8 mouse cellular contexts compared by ENCODE assay signal in the genomic region with DNA sequence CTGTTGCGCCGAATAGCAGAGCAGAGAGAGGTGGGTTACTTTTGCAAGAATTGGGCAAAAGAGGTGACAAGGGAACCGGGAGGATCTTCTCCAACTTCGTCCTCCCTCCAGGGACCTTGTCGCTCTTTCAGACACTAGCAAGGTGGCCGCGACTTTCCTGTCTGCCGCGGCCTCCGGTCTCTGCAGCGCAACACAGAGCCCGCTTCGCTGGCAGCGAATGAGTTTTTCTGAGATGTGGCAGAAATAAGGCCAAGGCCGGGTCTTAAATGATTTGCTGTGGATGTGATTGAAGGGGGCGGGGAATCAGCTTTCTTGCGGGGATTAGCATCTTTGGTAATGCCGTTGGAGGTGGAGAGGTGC. TPM values are rescaled to one million over a fixed set of nuclear protein-coding genes. Genes with fewer than 3 reads are reported as not detected.
DNase-seq lines count a peak whose midpoint lies in the region; ATAC-seq and TF ChIP-seq lines count a peak whose summit lies in the region.

No protein-coding gene starts in this region.

- H3K4me2 ChIP-seq in embryonic facial prominence, embryonic 13.5 days, result peak overlapping the region; percentile 93
- H3K4me2 ChIP-seq in intestine, embryonic 16.5 days (ENCODE audit: low read depth, low read length), result peak overlapping the region; percentile 97
- peak overlapping the region; percentile 95 for H3K4me2 ChIP-seq in midbrain, embryonic 14.5 days (ENCODE audit: low read length)

- peaks cover 11% of the 10 kb centered on the region for H3K79me2 ChIP-seq in liver, adult 2 months (ENCODE audit: control insufficient read depth, insufficient read depth, low read length)

- TF ChIP-seq CTCF in liver, adult 2 months (IDR thresholded peaks at IDR 0.05; ENCODE audit: low read depth, low read length), result no peak

- H3K9ac ChIP-seq in liver, adult 2 months (ENCODE audit: low read depth, low read length), result peak overlapping the region; percentile 86
- H3K9ac ChIP-seq in embryonic facial prominence, embryonic 13.5 days, result peak overlapping the region; percentile 93
- H3K9ac ChIP-seq in intestine, embryonic 16.5 days (ENCODE audit: low read depth, low read length), result peak overlapping the region; percentile 94
- peak overlapping the region; percentile 86 for H3K9ac ChIP-seq in midbrain, embryonic 14.5 days (replicated peaks; ENCODE audit: low read length)

- TF ChIP-seq POLR2A in liver, adult 2 months (IDR thresholded peaks at IDR 0.05; ENCODE audit: extremely low read depth, insufficient read depth, low read length), result no peak

- peak; percentile 6 for DNase-seq in liver, adult 2 months (ENCODE audit: extremely low read depth, low read depth, low spot score)
- no peak for DNase-seq in liver
- peak; percentile 23 for DNase-seq in adipocyte (ENCODE audit: low spot score)
- DNase-seq in midbrain, embryonic 14.5 days, result peak; percentile 63
- DNase-seq in layer of hippocampus, adult 9-11 months, result no peak
- DNase-seq in ovary, postnatal 36 days (ENCODE audit: low spot score), result no peak

- H3K4me3 ChIP-seq in liver, adult 2 months (ENCODE audit: insufficient read depth, low read depth, low read length), result peak overlapping the region; percentile 91
- peak overlapping the region; percentile 93 for H3K4me3 ChIP-seq in embryonic facial prominence, embryonic 13.5 days
- peak overlapping the region; percentile 88 for H3K4me3 ChIP-seq in intestine, embryonic 16.5 days (ENCODE audit: low read length)
- H3K4me3 ChIP-seq in midbrain, embryonic 14.5 days (replicated peaks; ENCODE audit: low read depth, low read length), result peak overlapping the region; percentile 94

- H3K36me3 ChIP-seq in liver, adult 2 months (ENCODE audit: control insufficient read depth, insufficient read depth, low read length), result no peaks in the 10 kb centered on the region
- peaks cover 15% of the 10 kb centered on the region for H3K36me3 ChIP-seq in embryonic facial prominence, embryonic 13.5 days
- no peaks in the 10 kb centered on the region; the same call in 1 of the 2 replicates for H3K36me3 ChIP-seq in intestine, embryonic 16.5 days (ENCODE audit: control insufficient read depth, insufficient read depth, low read length)
- peaks cover 4% of the 10 kb centered on the region; the same call in 1 of the 2 replicates for H3K36me3 ChIP-seq in midbrain, embryonic 14.5 days (ENCODE audit: control insufficient read depth, insufficient read depth, low read length)

- H3K27me3 ChIP-seq in liver, adult 2 months (ENCODE audit: control insufficient read depth, insufficient read depth, low read length), result no peaks in the 10 kb centered on the region
- H3K27me3 ChIP-seq in embryonic facial prominence, embryonic 13.5 days, result no peaks in the 10 kb centered on the region
- H3K27me3 ChIP-seq in intestine, embryonic 16.5 days (replicated peaks; ENCODE audit: control insufficient read depth, insufficient read depth, low read length), result no peaks in the 10 kb centered on the region
- no peaks in the 10 kb centered on the region for H3K27me3 ChIP-seq in midbrain, embryonic 14.5 days (ENCODE audit: control insufficient read depth, insufficient read depth, low read length)

- ATAC-seq in embryonic facial prominence, embryonic 13.5 days (ENCODE audit: insufficient number of reproducible peaks, insufficient read depth, low FRiP score, low TSS enrichment, low read depth), result no peak
- ATAC-seq in intestine, embryonic 16.5 days, result no peak
- ATAC-seq in midbrain, embryonic 14.5 days (ENCODE audit: low FRiP score, low TSS enrichment), result no peak

- no peaks in the 10 kb centered on the region for H3K9me3 ChIP-seq in embryonic facial prominence, embryonic 13.5 days
- no peaks in the 10 kb centered on the region for H3K9me3 ChIP-seq in intestine, embryonic 16.5 days (ENCODE audit: control insufficient read depth, low read length)
- no peaks in the 10 kb centered on the region for H3K9me3 ChIP-seq in midbrain, embryonic 14.5 days (ENCODE audit: control insufficient read depth, low read length)

- H3K4me1 ChIP-seq in liver, adult 2 months (ENCODE audit: control insufficient read depth, insufficient read depth, low read length), result peaks cover 6% of the 10 kb centered on the region; the same call in 1 of the 2 replicates
- H3K4me1 ChIP-seq in embryonic facial prominence, embryonic 13.5 days, result peaks cover 26% of the 10 kb centered on the region
- peaks cover 26% of the 10 kb centered on the region for H3K4me1 ChIP-seq in intestine, embryonic 16.5 days (ENCODE audit: control insufficient read depth, insufficient read depth, low read length)
- H3K4me1 ChIP-seq in midbrain, embryonic 14.5 days (ENCODE audit: control insufficient read depth, insufficient read depth, low read length), result peaks cover 19% of the 10 kb centered on the region

- 2% methylated on average over 18 of the region's 18 CpGs for WGBS in liver, adult 2 months
- WGBS in embryonic facial prominence, embryonic 13.5 days, result under 1% methylated on average over 18 of the region's 18 CpGs
- WGBS in intestine, embryonic 16.5 days, result 2% methylated on average over 18 of the region's 18 CpGs
- 0% methylated on average over 18 of the region's 18 CpGs for WGBS in midbrain, embryonic 14.5 days

- H3K27ac ChIP-seq in liver, adult 2 months (replicated peaks; ENCODE audit: insufficient read depth, low read depth, low read length), result no peak overlapping the region
- H3K27ac ChIP-seq in embryonic facial prominence, embryonic 13.5 days, result peak overlapping the region; percentile 51; the same call in 1 of the 2 replicates
- H3K27ac ChIP-seq in intestine, embryonic 16.5 days (ENCODE audit: low read length), result no peak overlapping the region
- H3K27ac ChIP-seq in midbrain, embryonic 14.5 days (replicated peaks; ENCODE audit: low read depth, low read length), result 0 out of 2 replicates have a peak overlapping the region, but pooled peaks have one; percentile 64

RNA-seq across cellular contexts. Expression of a gene that starts 1.1 kb away (rescaled TPM):
- total RNA-seq in liver, adult 2 months (2014; rRNA removed), result 22.4 and 24.3 TPM in 2 replicates
- polyA plus RNA-seq in liver, adult 2 months (2012; rRNA removed), result 24.5 and 30.1 TPM in 2 replicates
- polyA plus RNA-seq in embryonic facial prominence, embryonic 13.5 days (2015; fragmentation: Nextera tagmentation; extraction: Ambion mirVana), result 10.5 and 10.9 TPM in 2 replicates
- polyA plus RNA-seq in intestine, embryonic 16.5 days (2015; fragmentation: Nextera tagmentation; extraction: Ambion mirVana), result 5.9 and 6.7 TPM in 2 replicates
- 12.0 and 13.1 TPM in 2 replicates for polyA plus RNA-seq in midbrain, embryonic 14.5 days (2014; fragmentation: Nextera tagmentation; extraction: Ambion mirVana)

RNA-seq across cellular contexts. Expression of a gene that starts 30.1 kb away (rescaled TPM):
- total RNA-seq in liver, adult 2 months (2014; rRNA removed), result not detected in 2 replicates
- polyA plus RNA-seq in liver, adult 2 months (2012; rRNA removed), result not detected in 2 replicates
- 1.3 and 5.1 TPM in 2 replicates for polyA plus RNA-seq in embryonic facial prominence, embryonic 13.5 days (2015; fragmentation: Nextera tagmentation; extraction: Ambion mirVana)
- polyA plus RNA-seq in intestine, embryonic 16.5 days (2015; fragmentation: Nextera tagmentation; extraction: Ambion mirVana), result 22.0 and 23.0 TPM in 2 replicates
- not detected in 2 replicates for polyA plus RNA-seq in midbrain, embryonic 14.5 days (2014; fragmentation: Nextera tagmentation; extraction: Ambion mirVana)

Comparison
In these comparisons a context has a peak if more than half of its experiments do, and no peak if none do; other contexts are left out.
1. DNase-seq: peak in liver, adult 2 months (single experiment), adipocyte (single experiment) and midbrain, embryonic 14.5 days (single experiment); none in liver (single experiment), layer of hippocampus, adult 9-11 months (single experiment) and ovary, postnatal 36 days (single experiment).
2. H3K27ac ChIP-seq: peak in embryonic facial prominence, embryonic 13.5 days (single experiment) and midbrain, embryonic 14.5 days (single experiment); none in liver, adult 2 months (single experiment) and intestine, embryonic 16.5 days (single experiment).
3. Peak in every context shown above with its lines, with median percentiles within 50 percentile points of each other: H3K4me3 ChIP-seq, H3K9ac ChIP-seq and H3K4me2 ChIP-seq.